Mouse (Mus musculus): ENCODE data around the gene L1td1. TPM values are rescaled to one million over a fixed set of nuclear protein-coding genes. Genes with fewer than 3 reads are reported as not detected.
A peak's percentile ranks its signal among the peaks of the same experiment; 100 is the strongest.

L1td1 gene
- polyA plus RNA-seq, 2 experiments = 0.62 to 1.6 TPM

- no peak overlapping the region for H3K4me3 ChIP-seq (replicated peaks; ENCODE audit: low read length)
- DNase-seq (ENCODE audit: low spot score) = no peak
- no peak for ATAC-seq (ENCODE audit: low FRiP score, low read depth)
- no peak overlapping the region for H3K4me2 ChIP-seq (replicated peaks; ENCODE audit: low read depth, low read length, severe bottlenecking)
- TF ChIP-seq POLR2A (IDR thresholded peaks at IDR 0.05; ENCODE audit: borderline replicate concordance, extremely low read depth, insufficient read depth, insufficient read length) = no peak
- peaks cover 3% of the 10 kb centered on the region; the same call in 1 of the 2 replicates for H3K4me1 ChIP-seq (ENCODE audit: control insufficient read depth, insufficient read depth, low read length)
- WGBS = 30% methylated on average over 4 of the region's 4 CpGs
- no peak overlapping the region for H3K27ac ChIP-seq (replicated peaks; ENCODE audit: low read depth, low read length)
- H3K9me3 ChIP-seq (ENCODE audit: control insufficient read depth, low read length) = no peaks in the 10 kb centered on the region
- peaks cover 10% of the 10 kb centered on the region for H3K27me3 ChIP-seq (ENCODE audit: control insufficient read depth, insufficient read depth, low read length)
- H3K36me3 ChIP-seq (ENCODE audit: control insufficient read depth, insufficient read depth, low read length) = no peaks in the 10 kb centered on the region
- H3K9ac ChIP-seq (ENCODE audit: low read depth, low read length, severe bottlenecking) = no peak overlapping the region
Measured at GRCm38 (mm10) chr4:98725439-98725838, 1.1 kb upstream of the L1td1 start.

DNA sequence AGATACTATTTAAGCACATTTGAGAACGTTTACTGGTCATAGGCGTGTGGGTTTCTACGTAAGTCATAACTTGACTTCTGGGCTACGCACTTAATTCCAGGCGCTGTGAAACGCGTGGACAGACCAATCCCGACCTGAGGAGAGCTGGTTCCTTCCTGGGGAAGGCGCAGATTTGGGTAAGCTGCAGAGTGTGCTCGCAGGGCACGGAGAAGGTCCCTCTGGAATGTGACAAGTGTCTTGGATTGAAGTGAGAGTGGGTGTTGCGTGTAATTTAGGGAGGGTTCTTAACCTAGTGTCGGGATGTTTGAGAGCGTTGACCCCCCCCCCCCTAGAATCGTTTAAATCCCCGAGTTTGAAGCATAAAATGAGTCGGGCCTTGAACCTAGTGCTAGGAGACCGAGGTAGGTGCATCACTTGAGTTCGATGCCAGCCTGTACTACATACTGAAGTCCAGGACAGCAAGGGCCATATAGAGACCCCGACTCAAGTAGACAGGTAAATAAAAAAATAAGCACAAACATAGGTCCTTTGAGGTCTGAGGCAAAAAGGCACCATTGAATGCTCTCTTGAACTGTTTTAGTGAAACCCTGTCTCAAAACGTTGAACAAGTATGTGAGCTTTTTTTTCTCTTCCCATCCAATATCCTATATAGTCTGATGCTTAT lies 893 bp downstream of the L1td1 start:
- Histone ChIP-seq H3K9me3 (ENCODE audit: control insufficient read depth, low read length) (no peaks in the 10 kb centered on the region), H3K4me1 (ENCODE audit: control insufficient read depth, insufficient read depth, low read length) (peaks cover 3% of the 10 kb centered on the region; the same call in 1 of the 2 replicates), H3K9ac (ENCODE audit: low read depth, low read length, severe bottlenecking) (peak overlapping the region; percentile 44; the same call in 1 of the 2 replicates), H3K27ac (replicated peaks; ENCODE audit: low read depth, low read length) (no peak overlapping the region), H3K27me3 (ENCODE audit: control insufficient read depth, insufficient read depth, low read length) (peaks cover 10% of the 10 kb centered on the region), H3K4me2 (replicated peaks; ENCODE audit: low read depth, low read length, severe bottlenecking) (peak overlapping the region; percentile 75), H3K4me3 (replicated peaks; ENCODE audit: low read length) (peak overlapping the region; percentile 37), H3K36me3 (ENCODE audit: control insufficient read depth, insufficient read depth, low read length) (no peaks in the 10 kb centered on the region)
- ATAC-seq (ENCODE audit: low FRiP score, low read depth) = no peak
- no peak for TF ChIP-seq POLR2A (IDR thresholded peaks at IDR 0.05; ENCODE audit: borderline replicate concordance, extremely low read depth, insufficient read depth, insufficient read length)
- no peak for DNase-seq (ENCODE audit: low spot score)
- WGBS = 3% methylated on average over 21 of the region's 21 CpGs

- Histone ChIP-seq H3K27me3 (ENCODE audit: control insufficient read depth, insufficient read depth, low read length) (peaks cover 10% of the 10 kb centered on the region), H3K9me3 (ENCODE audit: control insufficient read depth, low read length) (no peaks in the 10 kb centered on the region), H3K27ac (replicated peaks; ENCODE audit: low read depth, low read length) (no peak overlapping the region), H3K4me2 (replicated peaks; ENCODE audit: low read depth, low read length, severe bottlenecking) (peak overlapping the region; percentile 75), H3K9ac (ENCODE audit: low read depth, low read length, severe bottlenecking) (no peak overlapping the region), H3K4me1 (ENCODE audit: control insufficient read depth, insufficient read depth, low read length) (peaks cover 3% of the 10 kb centered on the region; the same call in 1 of the 2 replicates), H3K36me3 (ENCODE audit: control insufficient read depth, insufficient read depth, low read length) (no peaks in the 10 kb centered on the region), H3K4me3 (replicated peaks; ENCODE audit: low read length) (0 out of 2 replicates have a peak overlapping the region, but pooled peaks have one; percentile 3)
- DNase-seq (ENCODE audit: low spot score) (no peak), ATAC-seq (ENCODE audit: low FRiP score, low read depth) (no peak)
- TF ChIP-seq POLR2A (IDR thresholded peaks at IDR 0.05; ENCODE audit: borderline replicate concordance, extremely low read depth, insufficient read depth, insufficient read length) = no peak
- WGBS = 6% methylated on average over 10 of the region's 10 CpGs
Measured at GRCm38 (mm10) chr4:98727959-98728347, 1.4 kb downstream of the L1td1 start.

GRCm38 (mm10) chr4:98728716-98729115 lies 2.2 kb downstream of the L1td1 start:
- no peaks in the 10 kb centered on the region for H3K36me3 ChIP-seq (ENCODE audit: control insufficient read depth, insufficient read depth, low read length)
- H3K27me3 ChIP-seq (ENCODE audit: control insufficient read depth, insufficient read depth, low read length) = peaks cover 10% of the 10 kb centered on the region
- WGBS = 69% methylated on average over 7 of the region's 7 CpGs
- no peak overlapping the region for H3K4me3 ChIP-seq (replicated peaks; ENCODE audit: low read length)
- ATAC-seq (ENCODE audit: low FRiP score, low read depth) = no peak
- DNase-seq (ENCODE audit: low spot score) = no peak
- no peak overlapping the region; the same call in 1 of the 2 replicates for H3K4me2 ChIP-seq (replicated peaks; ENCODE audit: low read depth, low read length, severe bottlenecking)
- no peak overlapping the region for H3K9ac ChIP-seq (ENCODE audit: low read depth, low read length, severe bottlenecking)
- H3K4me1 ChIP-seq (ENCODE audit: control insufficient read depth, insufficient read depth, low read length) = peaks cover 3% of the 10 kb centered on the region; the same call in 1 of the 2 replicates
- no peaks in the 10 kb centered on the region for H3K9me3 ChIP-seq (ENCODE audit: control insufficient read depth, low read length)
- no peak overlapping the region for H3K27ac ChIP-seq (replicated peaks; ENCODE audit: low read depth, low read length)
- TF ChIP-seq POLR2A (IDR thresholded peaks at IDR 0.05; ENCODE audit: borderline replicate concordance, extremely low read depth, insufficient read depth, insufficient read length) = no peak

- Histone ChIP-seq H3K36me3 (ENCODE audit: control insufficient read depth, insufficient read depth, low read length) (no peaks in the 10 kb centered on the region), H3K9me3 (ENCODE audit: control insufficient read depth, low read length) (no peaks in the 10 kb centered on the region), H3K27me3 (ENCODE audit: control insufficient read depth, insufficient read depth, low read length) (peaks cover 4% of the 10 kb centered on the region), H3K4me3 (replicated peaks; ENCODE audit: low read length) (no peak overlapping the region), H3K4me1 (ENCODE audit: control insufficient read depth, insufficient read depth, low read length) (no peaks in the 10 kb centered on the region), H3K4me2 (replicated peaks; ENCODE audit: low read depth, low read length, severe bottlenecking) (no peak overlapping the region), H3K27ac (replicated peaks; ENCODE audit: low read depth, low read length) (no peak overlapping the region), H3K9ac (ENCODE audit: low read depth, low read length, severe bottlenecking) (no peak overlapping the region)
- TF ChIP-seq POLR2A (IDR thresholded peaks at IDR 0.05; ENCODE audit: borderline replicate concordance, extremely low read depth, insufficient read depth, insufficient read length) = no peak
- DNase-seq (ENCODE audit: low spot score) (no peak), ATAC-seq (ENCODE audit: low FRiP score, low read depth) (no peak)
- 93% methylated on average over 16 of the region's 16 CpGs for WGBS
Measured at GRCm38 (mm10) chr4:98733660-98734059, 7.1 kb downstream of the L1td1 start.
